Mouse (Mus musculus) ovary, postnatal 14 days (tissue): Measurements from ENCODE around the gene Gm17334.

Source experiments
- DNase-seq: peaks from one replicate; pipeline ENCODE4 v3.0.0; 2022; ENCODE audit warnings: low spot score

Gene Gm17334

DNA sequence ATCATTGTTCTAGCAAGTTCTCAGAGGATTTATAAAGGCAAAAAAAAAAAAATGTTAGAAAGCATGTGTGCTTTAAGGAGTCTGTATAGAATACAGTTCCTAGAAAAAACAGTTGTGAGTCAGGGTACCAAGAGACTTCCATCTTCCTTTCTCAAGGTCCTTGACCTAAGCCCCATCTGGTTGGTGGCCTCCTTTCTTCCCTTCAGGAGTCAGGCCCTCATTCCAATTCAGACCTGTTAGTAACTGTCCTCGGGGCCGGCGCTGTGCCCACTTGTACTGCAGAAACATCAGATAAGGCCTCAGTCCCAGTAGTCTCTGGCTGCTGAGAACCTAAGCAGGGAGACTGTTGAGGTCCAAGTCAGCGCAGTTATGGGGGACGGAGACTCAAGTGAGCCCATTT, at the start of gene Gm17334:
Gene Gm17334, minus strand, starts transcription at position 101 of the 400 bp plus-strand sequence.
- no peak for DNase-seq

- no peak for DNase-seq
Measured at GRCm38 (mm10) chr11:53821945-53822338, 49.0 kb upstream of the Gm17334 start.

DNA sequence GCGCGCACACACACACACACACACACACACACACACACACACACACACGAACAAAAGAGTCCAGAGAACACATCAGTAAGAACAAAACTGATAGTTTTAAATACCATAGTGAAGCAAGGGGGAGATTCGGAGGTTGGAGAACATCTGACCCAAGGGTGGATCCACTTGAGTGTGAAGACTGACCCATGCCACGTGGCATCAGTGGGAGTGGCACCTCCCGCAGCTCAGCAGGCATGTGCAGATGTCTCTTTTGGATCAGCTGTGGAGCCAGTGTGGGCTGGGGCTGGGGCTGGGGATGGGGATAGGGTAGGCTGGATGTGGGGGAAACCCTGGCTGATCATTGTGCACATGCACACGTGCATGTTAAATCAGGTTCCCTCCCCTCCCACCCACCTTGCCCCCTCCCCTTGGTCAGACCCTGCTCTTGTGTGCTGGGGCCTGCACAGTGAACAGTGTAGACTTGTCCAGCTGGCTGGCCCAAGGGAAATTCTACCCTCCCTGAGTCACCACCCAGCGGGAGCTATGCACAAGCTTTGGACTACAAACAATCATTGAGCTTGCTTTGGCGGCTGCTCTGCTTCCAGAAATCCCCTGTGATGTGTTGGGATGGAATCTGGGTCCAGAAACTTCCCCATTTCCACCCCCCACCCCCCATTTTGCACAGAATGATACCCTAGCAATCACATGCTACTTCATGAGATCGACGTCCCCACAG, 48.4 kb upstream of the Gm17334 start:
- DNase-seq: no peak

GRCm38 (mm10) chr11:53820516-53821170, 47.7 kb upstream of the Gm17334 start:
- DNase-seq: no peak

DNA sequence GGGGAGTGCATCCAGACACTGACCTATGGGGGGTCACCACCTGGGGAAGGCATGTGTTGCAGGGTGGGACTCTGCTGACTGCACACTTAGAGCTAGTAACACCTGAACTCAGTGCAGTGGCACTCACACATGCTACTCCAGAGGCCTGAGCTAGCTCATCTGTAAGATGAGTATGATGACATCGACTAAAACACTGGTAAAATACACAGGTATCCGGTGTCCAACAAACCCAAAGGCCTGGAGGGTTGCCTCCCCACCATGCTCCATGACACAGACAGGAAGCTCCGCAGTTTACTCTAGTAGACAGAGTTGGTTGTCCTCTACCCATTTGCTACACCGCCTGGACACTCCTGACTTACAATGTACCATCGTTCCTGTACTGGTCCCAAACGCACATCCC, 46.5 kb upstream of the Gm17334 start:
- DNase-seq: no peak

- DNase-seq: no peak
Measured at GRCm38 (mm10) chr11:53818794-53819193, 45.8 kb upstream of the Gm17334 start.

DNA sequence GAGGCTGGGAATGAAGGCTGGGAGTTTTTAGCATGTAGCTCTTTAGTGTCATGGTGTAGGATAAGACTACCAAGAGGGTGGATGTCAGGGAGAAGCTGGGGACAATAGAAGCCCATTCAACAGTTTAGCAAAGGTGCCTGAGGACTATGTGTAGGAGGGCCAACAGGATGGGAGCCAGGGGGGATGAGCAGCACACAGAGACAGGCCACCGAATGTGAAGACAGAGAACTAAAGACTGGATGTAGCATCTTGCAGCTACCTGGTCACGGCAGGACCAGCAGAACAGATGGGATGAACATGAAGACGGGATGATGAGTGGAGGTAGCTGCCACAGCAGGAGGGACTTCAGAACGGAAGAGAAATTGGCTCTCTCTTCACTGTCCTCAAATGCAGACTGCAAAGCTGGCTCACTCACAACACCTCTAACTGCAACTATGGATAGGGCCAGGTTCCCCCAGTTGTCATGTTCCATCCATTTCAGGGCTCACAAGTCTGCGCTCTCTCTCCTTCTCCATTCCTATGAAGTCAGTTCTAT, 43.9 kb upstream of the Gm17334 start:
- DNase-seq: no peak

DNA sequence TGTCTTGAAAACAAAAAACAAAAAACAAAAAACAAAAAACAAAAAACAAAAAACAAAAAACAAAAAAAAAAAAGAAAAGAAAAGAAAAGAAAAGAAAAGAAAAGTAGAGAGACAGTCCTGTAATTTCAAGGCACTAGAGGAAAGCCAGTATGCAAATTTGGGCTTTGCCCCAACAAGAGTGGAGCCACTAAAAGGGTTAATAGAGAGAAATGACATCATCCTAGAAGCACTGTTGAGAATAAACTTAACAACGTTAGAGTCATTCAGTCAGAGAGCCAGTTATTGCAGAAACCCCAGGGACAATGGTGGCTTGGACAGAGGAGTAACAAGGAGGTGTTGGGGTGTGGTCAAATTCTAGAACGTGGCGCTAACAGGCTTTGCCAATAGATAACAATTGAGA, 41.8 kb upstream of the Gm17334 start:
- no peak for DNase-seq

DNA sequence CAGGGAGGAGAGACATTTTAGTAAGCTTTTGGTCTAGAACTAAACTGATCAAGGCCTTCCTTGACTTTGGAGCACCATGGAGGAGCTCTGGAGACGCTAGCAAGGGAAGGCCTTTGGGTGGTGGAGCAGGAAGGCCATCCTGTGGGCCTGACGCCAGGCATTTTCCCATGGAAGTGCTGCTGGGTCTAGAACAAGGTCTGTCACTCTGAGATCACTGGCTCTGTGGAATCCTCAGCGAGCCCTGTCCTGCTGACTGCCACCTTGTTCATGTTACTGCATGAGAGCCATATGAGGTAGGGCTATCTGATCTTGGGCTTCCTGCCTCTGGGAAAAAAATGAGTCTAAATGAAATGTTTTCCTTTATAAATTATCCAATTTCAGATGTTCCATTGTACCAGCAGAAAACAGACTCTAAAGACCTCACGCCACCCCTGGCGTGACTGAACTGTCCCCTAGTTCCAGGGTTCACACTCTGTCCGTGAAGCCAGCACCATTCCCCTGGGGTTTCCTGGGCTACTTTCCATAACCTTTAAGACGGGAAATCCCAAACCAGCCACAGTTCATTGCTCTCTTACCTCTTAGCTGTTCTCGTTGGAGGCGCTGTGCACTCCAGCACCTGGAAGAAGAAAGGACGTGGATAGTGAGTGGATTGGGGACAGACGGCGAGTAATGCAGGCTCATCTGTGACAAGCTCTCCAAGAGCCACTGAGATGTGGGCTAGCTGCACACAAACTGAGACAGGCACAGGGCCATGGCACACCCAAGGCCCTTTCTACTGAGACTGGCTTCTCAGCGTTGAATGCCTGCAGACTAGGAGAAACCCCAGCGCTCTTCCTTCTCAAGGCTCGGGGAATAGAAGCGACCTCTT, 40.2 kb upstream of the Gm17334 start:
- DNase-seq: no peak

DNA sequence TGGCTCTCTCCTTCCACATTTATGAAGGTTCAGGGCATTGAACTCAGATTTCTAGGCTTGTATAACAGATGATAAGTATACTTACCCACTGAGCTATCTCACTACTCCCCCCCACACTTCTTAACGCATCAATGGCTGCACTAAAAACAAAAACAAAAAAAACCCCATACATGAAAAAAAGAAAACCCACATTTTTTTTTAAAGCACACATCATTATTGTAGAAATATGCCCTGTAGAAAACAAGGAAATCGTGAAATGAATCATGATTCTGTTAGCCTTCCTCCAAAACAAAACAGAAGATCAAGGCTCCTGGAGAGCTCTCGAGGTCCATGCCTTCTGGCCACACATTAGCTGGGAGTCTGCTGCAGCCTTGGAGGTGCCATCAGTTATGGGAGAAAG, 38.3 kb upstream of the Gm17334 start:
- no peak for DNase-seq

DNA sequence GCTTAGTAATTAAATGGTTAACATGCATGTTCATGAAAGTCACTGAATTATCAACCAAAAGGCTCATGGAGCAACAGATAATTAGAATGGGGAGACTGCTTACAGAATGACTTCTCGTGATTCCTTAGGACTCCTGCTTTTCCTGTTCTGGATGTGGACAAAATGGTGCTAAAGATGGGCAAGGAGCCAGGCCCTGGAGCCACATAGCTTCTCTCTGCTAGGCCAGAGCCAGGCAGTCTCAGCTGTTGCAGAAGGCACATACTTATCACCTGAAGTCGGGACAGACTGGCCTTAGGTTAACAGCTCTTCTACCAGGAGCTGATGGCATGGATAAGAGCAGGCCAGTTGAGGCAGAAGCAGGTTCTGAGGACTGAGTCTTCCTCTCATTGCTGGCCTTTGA, 37.8 kb upstream of the Gm17334 start:
- DNase-seq: no peak

DNA sequence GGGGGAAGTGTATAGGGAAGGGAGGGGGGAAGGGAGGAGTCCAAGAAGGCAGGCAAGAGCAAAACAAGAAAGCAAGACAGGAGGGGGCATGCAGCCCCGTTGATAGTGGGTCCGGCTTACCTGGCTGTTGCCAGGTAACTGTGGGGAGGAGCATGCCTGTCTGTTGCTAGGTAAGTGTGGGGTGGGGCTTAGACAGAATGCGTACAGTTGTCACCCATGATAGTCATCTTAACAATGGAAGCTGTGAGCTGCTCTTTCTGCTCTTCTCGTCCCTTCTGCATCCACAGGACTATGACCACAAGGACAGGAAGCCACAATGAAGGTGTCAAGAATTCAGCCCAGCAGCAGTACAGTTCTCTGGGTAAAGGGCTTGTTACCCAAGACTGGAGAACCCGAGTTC, 37.2 kb upstream of the Gm17334 start:
- DNase-seq: no peak

DNA sequence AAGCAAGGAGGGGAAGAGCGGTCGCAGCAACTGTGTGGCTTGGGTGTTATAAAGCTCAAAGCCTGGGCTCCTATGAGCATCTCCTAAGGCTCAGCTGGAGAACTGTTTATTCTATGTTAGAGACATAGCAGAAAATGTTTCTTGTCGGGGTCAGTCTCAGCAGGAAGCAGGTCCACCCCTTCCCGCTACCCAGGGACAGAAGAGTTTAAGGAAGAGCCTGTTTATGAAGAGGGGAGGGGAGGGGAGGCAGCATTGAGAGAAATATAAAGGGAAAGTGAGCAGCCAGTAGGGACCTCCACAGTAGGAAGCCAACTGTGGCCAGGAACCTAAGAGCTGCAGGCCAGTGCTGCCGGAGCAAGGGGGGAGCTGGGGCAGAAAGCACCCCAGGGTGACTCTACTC, 36.4 kb upstream of the Gm17334 start:
- DNase-seq: no peak

- DNase-seq: no peak
Measured at GRCm38 (mm10) chr11:53805786-53806185, 32.8 kb upstream of the Gm17334 start.

GRCm38 (mm10) chr11:53804569-53805344, 31.8 kb upstream of the Gm17334 start:
- DNase-seq: no peak

- no peak for DNase-seq
Measured at GRCm38 (mm10) chr11:53803494-53803893, 30.5 kb upstream of the Gm17334 start.

DNA sequence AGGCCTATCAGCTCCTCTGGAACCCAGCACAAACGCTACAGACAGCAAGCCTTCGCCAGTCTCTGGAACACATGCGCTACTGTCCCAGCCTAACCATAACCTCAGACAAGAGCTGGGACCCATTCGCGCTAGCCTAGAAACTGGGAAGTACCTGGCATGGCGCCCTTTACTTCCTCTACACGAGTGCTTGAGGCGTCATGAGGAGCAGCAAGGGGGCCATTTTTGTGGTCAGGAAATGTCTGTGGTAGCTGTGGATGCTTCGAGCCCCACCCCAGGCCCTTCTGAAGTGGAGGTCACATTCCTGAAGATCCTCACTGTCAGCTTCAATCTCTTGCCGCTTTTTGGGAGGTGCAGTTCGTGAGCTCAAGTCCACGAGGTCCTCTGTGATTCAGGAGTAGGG, 30.1 kb upstream of the Gm17334 start:
- no peak for DNase-seq

GRCm38 (mm10) chr11:53800975-53801374, 28.0 kb upstream of the Gm17334 start:
- no peak for DNase-seq

GRCm38 (mm10) chr11:53800036-53800435, 27.0 kb upstream of the Gm17334 start:
- no peak for DNase-seq

GRCm38 (mm10) chr11:53798041-53798711, 25.2 kb upstream of the Gm17334 start:
- no peak for DNase-seq

DNA sequence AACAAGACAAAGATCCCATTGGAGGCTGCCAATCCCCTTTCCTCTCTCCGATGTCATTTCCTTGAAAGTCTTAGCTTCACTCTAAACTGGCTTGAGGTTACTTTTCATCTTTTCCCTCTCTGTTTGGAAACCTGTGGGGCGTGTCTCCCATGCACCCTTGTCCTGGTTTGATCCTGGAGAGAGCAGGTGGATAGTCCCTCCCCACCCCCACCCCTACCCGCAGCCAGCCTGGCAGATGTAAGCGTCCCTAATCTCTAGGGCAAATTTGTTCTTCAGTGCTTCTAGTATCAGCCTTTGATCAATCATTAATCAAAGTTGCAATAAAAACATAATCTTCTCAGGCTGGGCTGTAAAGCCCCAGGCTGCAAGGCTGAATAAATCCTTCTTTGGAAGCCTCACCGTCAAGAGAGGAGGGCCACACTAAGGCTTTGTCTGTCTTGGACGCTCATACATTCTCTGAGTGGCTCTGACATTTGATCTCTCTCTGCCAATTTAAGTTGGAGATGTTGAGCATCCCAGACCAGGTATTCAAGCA, 24.5 kb upstream of the Gm17334 start:
- no peak for DNase-seq
